Mouse (Mus musculus): ENCODE data around the gene Gm45213. TPM values are rescaled to one million over a fixed set of nuclear protein-coding genes. Genes with fewer than 3 reads are reported as not detected.
A peak's percentile ranks its signal among the peaks of the same experiment; 100 is the strongest.

Gene Gm45213
- total RNA-seq (2021) = not detected

GRCm38 (mm10) chr7:66043552-66044459 is at the start of gene Gm45213:
TSS of gene Gm45213 (plus strand) at chr7:66043602.
- intact Hi-C loops (cut with DNase I) = no loop called here
- no peak for DNase-seq (ENCODE audit: low spot score in 2 of 2)

GRCm38 (mm10) chr7:66001035-66001754 is 42.2 kb upstream of the Gm45213 start:
- intact Hi-C loops (cut with DNase I) = no loop called here
- no peak for DNase-seq (ENCODE audit: low spot score in 2 of 2)

GRCm38 (mm10) chr7:66001797-66002196 is 41.6 kb upstream of the Gm45213 start:
- DNase-seq (ENCODE audit: low spot score in 2 of 2) = no peak
- intact Hi-C loops (cut with DNase I) = no loop called here

GRCm38 (mm10) chr7:66003447-66003846 is 40.0 kb upstream of the Gm45213 start:
- DNase-seq (ENCODE audit: low spot score in 2 of 2) = no peak

GRCm38 (mm10) chr7:66003865-66004638 is 39.4 kb upstream of the Gm45213 start:
- intact Hi-C loops (cut with DNase I) = no loop called here

More at GRCm38 (mm10) chr7:66003447-66003846, 40.0 kb upstream of the Gm45213 start:
- intact Hi-C loops (cut with DNase I) = no loop called here

GRCm38 (mm10) chr7:66005066-66005465 is 38.3 kb upstream of the Gm45213 start:
- DNase-seq (ENCODE audit: low spot score in 2 of 2) = no peak
- intact Hi-C loops (cut with DNase I) = no loop called here

More at GRCm38 (mm10) chr7:66003865-66004638, 39.4 kb upstream of the Gm45213 start:
- no peak for DNase-seq (ENCODE audit: low spot score in 2 of 2)

GRCm38 (mm10) chr7:66008161-66008891 is 35.1 kb upstream of the Gm45213 start:
- intact Hi-C loops (cut with DNase I) = no loop called here
- DNase-seq (ENCODE audit: low spot score in 2 of 2) = peak in 1 of 2 experiments; percentile 6

GRCm38 (mm10) chr7:66008892-66009273 is 34.5 kb upstream of the Gm45213 start:
- intact Hi-C loops (cut with DNase I) = no loop called here
- DNase-seq (ENCODE audit: low spot score in 2 of 2) = peak in 1 of 2 experiments; percentile 33

GRCm38 (mm10) chr7:66010518-66010917 is 32.9 kb upstream of the Gm45213 start:
- intact Hi-C loops (cut with DNase I) = no loop called here
- DNase-seq (ENCODE audit: low spot score in 2 of 2) = no peak

- DNase-seq (ENCODE audit: low spot score in 2 of 2) = peak; percentile 20 to 55
- intact Hi-C loops (cut with DNase I) = loop anchor here (5.0 kb wide), 1 partner anchor 295 kb away; no protein-coding TSS in a partner anchor
These were observed 15.7 kb upstream of the Gm45213 start for GRCm38 (mm10) chr7:66027747-66028146.

- DNase-seq (ENCODE audit: low spot score in 2 of 2) = no peak
- intact Hi-C loops (cut with DNase I) = loop anchor here (5.0 kb wide), 1 partner anchor 297 kb away; no protein-coding TSS in a partner anchor
These were observed 14.5 kb upstream of the Gm45213 start for GRCm38 (mm10) chr7:66028766-66029512.

GRCm38 (mm10) chr7:66036809-66037208 is 6.6 kb upstream of the Gm45213 start:
- intact Hi-C loops (cut with DNase I) = no loop called here

GRCm38 (mm10) chr7:66038261-66038660 is 5.1 kb upstream of the Gm45213 start:
- intact Hi-C loops (cut with DNase I) = no loop called here
- DNase-seq (ENCODE audit: low spot score in 2 of 2) = no peak

More at GRCm38 (mm10) chr7:66036809-66037208, 6.6 kb upstream of the Gm45213 start:
- DNase-seq (ENCODE audit: low spot score in 2 of 2) = no peak

GRCm38 (mm10) chr7:66038730-66039129 is 4.7 kb upstream of the Gm45213 start:
- intact Hi-C loops (cut with DNase I) = no loop called here

GRCm38 (mm10) chr7:66040026-66040814 is 3.2 kb upstream of the Gm45213 start:
- intact Hi-C loops (cut with DNase I) = no loop called here
- no peak for DNase-seq (ENCODE audit: low spot score in 2 of 2)

More at GRCm38 (mm10) chr7:66038730-66039129, 4.7 kb upstream of the Gm45213 start:
- DNase-seq (ENCODE audit: low spot score in 2 of 2) = no peak

GRCm38 (mm10) chr7:66044617-66045016 is 1.2 kb downstream of the Gm45213 start:
- intact Hi-C loops (cut with DNase I) = no loop called here
- no peak for DNase-seq (ENCODE audit: low spot score in 2 of 2)

Data from left cerebral cortex, postnatal 25 days (tissue).